Mouse (Mus musculus) heart, adult 2 months (tissue): ENCODE measurements around the gene Lrrc74a. TPM values are rescaled to one million over a fixed set of nuclear protein-coding genes. Genes with fewer than 3 reads are reported as not detected.

Source experiments
- DNase-seq, 2 experiments: peaks; one replicate each; pipeline ENCODE4 v3.0.0; 2021
- H3K27ac ChIP-seq: fragments of 200-600 bp; 2 replicates; pipeline ENCODE4 v1.8.1; 2022
- H3K27me3 ChIP-seq: fragments of 200-500 bp; 2 replicates; pipeline ENCODE4 v1.6.1; 2012; ENCODE audit warnings: mild to moderate bottlenecking, low read length, inconsistent platforms, mixed read lengths; ENCODE audit not compliant: control insufficient read depth, insufficient read depth
- H3K36me3 ChIP-seq: fragments of 200-500 bp; 2 replicates; pipeline ENCODE4 v1.6.1; 2012; ENCODE audit warnings: low read length, inconsistent platforms; ENCODE audit not compliant: control insufficient read depth, insufficient read depth
- H3K4me1 ChIP-seq: fragments of 200-500 bp; 2 replicates; pipeline ENCODE4 v1.6.1; 2011; ENCODE audit warnings: low read length; ENCODE audit not compliant: control insufficient read depth, insufficient read depth
- H3K4me3 ChIP-seq: fragments of 200-600 bp; 2 replicates; pipeline ENCODE4 v1.8.1; 2022
- H3K79me2 ChIP-seq: fragments of 200-500 bp; replicated peaks from 2 replicates; pipeline ENCODE4 v1.6.1; 2012; ENCODE audit warnings: mild to moderate bottlenecking, inconsistent platforms, low read length, moderate library complexity, mixed read lengths; ENCODE audit not compliant: control insufficient read depth, insufficient read depth
- H3K9ac ChIP-seq: fragments of 200-500 bp; 2 replicates; pipeline ENCODE4 v1.6.1; 2012; ENCODE audit warnings: low read depth, mild to moderate bottlenecking, control low read depth, inconsistent platforms, low read length, mixed read lengths
- CTCF ChIP-seq: fragments of 200-600 bp; IDR thresholded peaks from 2 replicates; pipeline ENCODE4 v1.8.1; 2022; ENCODE audit warnings: antibody characterized with exemption, mild to moderate bottlenecking, moderate library complexity
- EP300 ChIP-seq: fragments of 200-500 bp; IDR thresholded peaks from 2 replicates; pipeline ENCODE4 v1.6.1; 2011; ENCODE audit warnings: low read depth, low read length, control low read depth; ENCODE audit not compliant: insufficient read depth
- POLR2A ChIP-seq: fragments of 200-500 bp; IDR thresholded peaks from 2 replicates; pipeline ENCODE4 v1.6.1; 2011; ENCODE audit warnings: mild to moderate bottlenecking, low read depth, low read length, control low read depth; ENCODE audit not compliant: insufficient read depth
- WGBS: fragments of 180-500 bp; shearing (Covaris S2); methylation state at CpG from one replicate; pipeline ENCODE4 v1.1.7; 2018; 5-methylcytosine and 5-hydroxymethylcytosine counted together
- intact Hi-C: fragments of 180-260 bp; cut with DNase I; formaldehyde crosslinking; loops from one replicate; pipeline ENCODE4 v1.15.1; 2025
- polyA plus RNA-seq: library from polyadenylated mRNA; depleted of rRNA; stranded (reverse); fragments of >200 nt; gene quantifications from 2 replicates; pipeline ENCODE4 v1.2.3, GENCODE M21; 2012
- total RNA-seq, 2 experiments: library from RNA; stranded (reverse); gene quantifications; 2 replicates each; pipeline ENCODE4 v1.2.3; 2021

The Lrrc74a gene
- total and polyA plus RNA-seq, 3 experiments: not detected

- H3K4me3 ChIP-seq: no peak overlapping the region
- TF ChIP-seq EP300: peak; percentile 66
- no peak for TF ChIP-seq POLR2A
- 12% methylated on average over 14 of the region's 14 CpGs for WGBS
- H3K27ac ChIP-seq: peak overlapping the region; percentile 84
- H3K4me1 ChIP-seq: peaks cover 31% of the 10 kb centered on the region
- peak overlapping the region; percentile 9; the same call in 1 of the 2 replicates for H3K9ac ChIP-seq
- H3K27me3 ChIP-seq: no peaks in the 10 kb centered on the region
- intact Hi-C loops: loop anchor here (5.0 kb wide), 1 partner anchor 88 kb away; no protein-coding TSS in a partner anchor
- peak; percentile 87 to 92 for DNase-seq
- H3K79me2 ChIP-seq: no peaks in the 10 kb centered on the region
- H3K36me3 ChIP-seq: 0 out of 2 replicates have a peak, but pooled peaks cover 3% of the 10 kb centered on the region
These were observed 64.8 kb downstream of the Lrrc74a start for GRCm38 (mm10) chr12:86798773-86799540.

DNA sequence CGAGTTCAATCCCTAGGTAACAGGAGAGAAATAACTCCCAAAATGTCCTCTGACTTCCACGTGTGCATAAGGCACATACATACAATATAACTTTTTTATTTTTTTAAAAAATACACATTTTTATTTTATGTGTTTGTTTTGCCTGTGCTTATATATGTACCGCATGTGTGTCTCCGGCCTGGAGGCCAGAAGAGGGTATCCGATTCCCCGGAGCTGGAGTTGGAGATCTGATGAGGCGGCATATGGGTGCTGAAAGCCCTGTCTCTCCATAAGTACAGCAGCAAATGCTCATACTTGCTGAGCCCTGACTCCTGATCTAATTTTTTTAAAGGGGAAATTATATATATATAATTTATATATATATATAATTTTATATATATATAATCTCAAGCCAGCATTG is 65.6 kb downstream of the Lrrc74a start:
- WGBS: 86% methylated on average over 7 of the region's 7 CpGs
- intact Hi-C loops: loop anchor here (5.0 kb wide), 1 partner anchor 88 kb away; no protein-coding TSS in a partner anchor
- Histone ChIP-seq H3K79me2 (no peaks in the 10 kb centered on the region), H3K36me3 (0 out of 2 replicates have a peak, but pooled peaks cover 3% of the 10 kb centered on the region), H3K27me3 (no peaks in the 10 kb centered on the region), H3K4me1 (peaks cover 29% of the 10 kb centered on the region), H3K27ac (peak overlapping the region; percentile 95), H3K4me3 (no peak overlapping the region), H3K9ac (no peak overlapping the region)
- TF ChIP-seq POLR2A: no peak
- TF ChIP-seq CTCF: no peak
- no peak for TF ChIP-seq EP300
- DNase-seq: no peak

GRCm38 (mm10) chr12:86800336-86800735 is 66.2 kb downstream of the Lrrc74a start:
- Histone ChIP-seq H3K36me3 (0 out of 2 replicates have a peak, but pooled peaks cover 3% of the 10 kb centered on the region), H3K4me1 (peaks cover 28% of the 10 kb centered on the region), H3K27ac (peak overlapping the region; percentile 95), H3K9ac (peak overlapping the region; percentile 35; the same call in 1 of the 2 replicates), H3K79me2 (no peaks in the 10 kb centered on the region), H3K27me3 (no peaks in the 10 kb centered on the region), H3K4me3 (no peak overlapping the region)
- WGBS: 39% methylated on average over 4 of the region's 4 CpGs
- DNase-seq: peak in 1 of 2 experiments; percentile 57
- intact Hi-C loops: no loop called here
- no peak for TF ChIP-seq CTCF
- TF ChIP-seq POLR2A: no peak
- TF ChIP-seq EP300: no peak

DNA sequence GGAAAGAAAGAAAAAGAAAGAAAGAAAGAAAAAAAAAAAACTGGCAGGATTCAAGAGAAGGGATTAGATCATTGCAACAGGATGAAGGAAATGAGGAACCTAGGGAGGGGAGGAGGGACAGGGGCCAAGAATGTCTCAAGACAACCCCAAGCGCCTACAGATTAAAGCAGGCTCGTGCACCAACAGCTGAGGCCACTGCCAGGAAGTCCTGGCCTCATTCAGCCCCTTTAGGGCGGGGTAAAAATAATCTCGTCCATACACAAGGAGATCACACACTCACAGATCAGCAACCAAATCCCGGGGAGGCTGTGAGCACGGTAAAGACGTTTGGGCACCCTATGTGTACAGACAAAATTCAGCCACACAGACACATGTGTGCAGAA is 66.6 kb downstream of the Lrrc74a start:
- intact Hi-C loops: loop anchor here (1.0 kb wide), 3 partner anchors 16 to 29 kb away; no protein-coding TSS in a partner anchor
- peak in 1 of 2 experiments; percentile 89 for DNase-seq
- Histone ChIP-seq H3K79me2 (no peaks in the 10 kb centered on the region), H3K4me1 (peaks cover 25% of the 10 kb centered on the region), H3K9ac (peak overlapping the region; percentile 7), H3K27me3 (no peaks in the 10 kb centered on the region), H3K4me3 (peak overlapping the region; percentile 34), H3K36me3 (0 out of 2 replicates have a peak, but pooled peaks cover 3% of the 10 kb centered on the region), H3K27ac (peak overlapping the region; percentile 95)
- TF ChIP-seq CTCF (no peak), EP300 (no peak), POLR2A (no peak; the same call in 1 of the 2 replicates)
- WGBS: 1% methylated on average over 7 of the region's 7 CpGs

GRCm38 (mm10) chr12:86801148-86802004 is 67.2 kb downstream of the Lrrc74a start:
- under 1% methylated on average over 23 of the region's 23 CpGs for WGBS

More at GRCm38 (mm10) chr12:86801148-86802004, 67.2 kb downstream of the Lrrc74a start:
- Histone ChIP-seq H3K27ac (peak overlapping the region; percentile 95), H3K27me3 (no peaks in the 10 kb centered on the region), H3K9ac (peak overlapping the region; percentile 64), H3K79me2 (no peaks in the 10 kb centered on the region), H3K4me3 (peak overlapping the region; percentile 42), H3K4me1 (peaks cover 24% of the 10 kb centered on the region), H3K36me3 (0 out of 2 replicates have a peak, but pooled peaks cover 3% of the 10 kb centered on the region)
- intact Hi-C loops: loop anchor here (1.0 kb wide), 3 partner anchors 15 to 28 kb away; no protein-coding TSS in a partner anchor
- TF ChIP-seq POLR2A (0 out of 2 replicates have a peak, but pooled peaks have one; percentile 46), CTCF (no peak), EP300 (peak; percentile 94; the same call in 1 of the 2 replicates)
- peak; percentile 97 to 98 for DNase-seq
